Mouse (Mus musculus): Measurements from ENCODE around the gene Dtx1. TPM values are rescaled to one million over a fixed set of nuclear protein-coding genes. Genes with fewer than 3 reads are reported as not detected.

The Dtx1 gene
- total RNA-seq, 1 experiment from 2014 or later, result not detected

- ATAC-seq (replicated peaks; ENCODE audit: low read depth, poor library complexity, severe bottlenecking), result no peak
These were observed 4.8 kb downstream of the Dtx1 start for GRCm38 (mm10) chr5:120706976-120707375.

- ATAC-seq (replicated peaks; ENCODE audit: low read depth, poor library complexity, severe bottlenecking), result no peak
These were observed 5.2 kb downstream of the Dtx1 start for GRCm38 (mm10) chr5:120706541-120706940.

GRCm38 (mm10) chr5:120704421-120704820 lies 7.3 kb downstream of the Dtx1 start:
- no peak for ATAC-seq (replicated peaks; ENCODE audit: low read depth, poor library complexity, severe bottlenecking)

- ATAC-seq (replicated peaks; ENCODE audit: low read depth, poor library complexity, severe bottlenecking), result no peak
These were observed 8.1 kb downstream of the Dtx1 start for GRCm38 (mm10) chr5:120703660-120704059.

- ATAC-seq (replicated peaks; ENCODE audit: low read depth, poor library complexity, severe bottlenecking), result no peak
These were observed 8.8 kb downstream of the Dtx1 start for GRCm38 (mm10) chr5:120702969-120703368.

GRCm38 (mm10) chr5:120702421-120702820 lies 9.3 kb downstream of the Dtx1 start:
- no peak for ATAC-seq (replicated peaks; ENCODE audit: low read depth, poor library complexity, severe bottlenecking)

GRCm38 (mm10) chr5:120700996-120701790 lies 10.5 kb downstream of the Dtx1 start:
- ATAC-seq (replicated peaks; ENCODE audit: low read depth, poor library complexity, severe bottlenecking), result no peak

GRCm38 (mm10) chr5:120698801-120699391 lies 12.8 kb downstream of the Dtx1 start:
- no peak for ATAC-seq (replicated peaks; ENCODE audit: low read depth, poor library complexity, severe bottlenecking)

- no peak for ATAC-seq (replicated peaks; ENCODE audit: low read depth, poor library complexity, severe bottlenecking)
These were observed 13.5 kb downstream of the Dtx1 start for GRCm38 (mm10) chr5:120698181-120698580.

GRCm38 (mm10) chr5:120696865-120697264 lies 14.9 kb downstream of the Dtx1 start:
- ATAC-seq (replicated peaks; ENCODE audit: low read depth, poor library complexity, severe bottlenecking), result no peak

- no peak for ATAC-seq (replicated peaks; ENCODE audit: low read depth, poor library complexity, severe bottlenecking)
These were observed 15.5 kb downstream of the Dtx1 start for GRCm38 (mm10) chr5:120696057-120696743.

GRCm38 (mm10) chr5:120694695-120695074 lies 17.0 kb downstream of the Dtx1 start:
- no peak for ATAC-seq (replicated peaks; ENCODE audit: low read depth, poor library complexity, severe bottlenecking)

- ATAC-seq (replicated peaks; ENCODE audit: low read depth, poor library complexity, severe bottlenecking), result no peak
These were observed 17.6 kb downstream of the Dtx1 start for GRCm38 (mm10) chr5:120693931-120694694.

- no peak for ATAC-seq (replicated peaks; ENCODE audit: low read depth, poor library complexity, severe bottlenecking)
These were observed 19.7 kb downstream of the Dtx1 start for GRCm38 (mm10) chr5:120692034-120692433.

- ATAC-seq (replicated peaks; ENCODE audit: low read depth, poor library complexity, severe bottlenecking), result no peak
These were observed 21.3 kb downstream of the Dtx1 start for GRCm38 (mm10) chr5:120690417-120690816.

GRCm38 (mm10) chr5:120688434-120688833 lies 23.3 kb downstream of the Dtx1 start:
- ATAC-seq (replicated peaks; ENCODE audit: low read depth, poor library complexity, severe bottlenecking), result no peak

- ATAC-seq (replicated peaks; ENCODE audit: low read depth, poor library complexity, severe bottlenecking), result 0 out of 2 replicates have a peak, but pooled peaks have one; percentile 40
These were observed 23.8 kb downstream of the Dtx1 start for GRCm38 (mm10) chr5:120687897-120688296.

GRCm38 (mm10) chr5:120687484-120687851 lies 24.3 kb downstream of the Dtx1 start:
- no peak for ATAC-seq (replicated peaks; ENCODE audit: low read depth, poor library complexity, severe bottlenecking)

- ATAC-seq (replicated peaks; ENCODE audit: low read depth, poor library complexity, severe bottlenecking), result no peak
These were observed 24.8 kb downstream of the Dtx1 start for GRCm38 (mm10) chr5:120686749-120687483.

GRCm38 (mm10) chr5:120685678-120686077 lies 26.0 kb downstream of the Dtx1 start:
- ATAC-seq (replicated peaks; ENCODE audit: low read depth, poor library complexity, severe bottlenecking), result no peak

All from common myeloid progenitor, adult 5-6 weeks (primary cell).